Mouse (Mus musculus): ENCODE data around the gene Myof. TPM values are rescaled to one million over a fixed set of nuclear protein-coding genes. Genes with fewer than 3 reads are reported as not detected.
A peak's percentile ranks its signal among the peaks of the same experiment; 100 is the strongest.

The Myof gene
- polyA plus RNA-seq, 1 experiment from 2014 or later = 2.0 TPM

GRCm38 (mm10) chr19:37960791-37961190, 82.6 kb downstream of the Myof start:
- H3K27me3 ChIP-seq (replicated peaks) = no peaks in the 10 kb centered on the region
- H3K4me1 ChIP-seq = no peaks in the 10 kb centered on the region
- no peaks in the 10 kb centered on the region for H3K36me3 ChIP-seq
- 98% methylated on average over 9 of the region's 9 CpGs for whole genome bisulfite sequencing
- no peak overlapping the region for H3K4me3 ChIP-seq (replicated peaks)
- no peaks in the 10 kb centered on the region for H3K9me3 ChIP-seq (replicated peaks)
- no peak overlapping the region for H3K4me2 ChIP-seq
- H3K9ac ChIP-seq (replicated peaks) = no peak overlapping the region
- H3K27ac ChIP-seq (replicated peaks) = no peak overlapping the region
- ATAC-seq (ENCODE audit: low FRiP score) = no peak

GRCm38 (mm10) chr19:37959543-37960215, 83.7 kb downstream of the Myof start:
- 89% methylated on average over 10 of the region's 10 CpGs for WGBS
- no peaks in the 10 kb centered on the region for H3K9me3 ChIP-seq (replicated peaks)
- no peak overlapping the region for H3K4me3 ChIP-seq (replicated peaks)
- H3K27ac ChIP-seq (replicated peaks) = no peak overlapping the region
- no peak for ATAC-seq (ENCODE audit: low FRiP score)
- H3K27me3 ChIP-seq (replicated peaks) = no peaks in the 10 kb centered on the region
- H3K9ac ChIP-seq (replicated peaks) = no peak overlapping the region
- no peak overlapping the region for H3K4me2 ChIP-seq
- no peaks in the 10 kb centered on the region for H3K36me3 ChIP-seq
- no peaks in the 10 kb centered on the region for H3K4me1 ChIP-seq

GRCm38 (mm10) chr19:37959076-37959475, 84.3 kb downstream of the Myof start:
- Histone ChIP-seq H3K4me2 (no peak overlapping the region), H3K9ac (replicated peaks) (no peak overlapping the region), H3K4me1 (no peaks in the 10 kb centered on the region), H3K9me3 (replicated peaks) (no peaks in the 10 kb centered on the region), H3K27ac (replicated peaks) (no peak overlapping the region), H3K36me3 (no peaks in the 10 kb centered on the region), H3K27me3 (replicated peaks) (no peaks in the 10 kb centered on the region), H3K4me3 (replicated peaks) (no peak overlapping the region)
- ATAC-seq (ENCODE audit: low FRiP score) = no peak
- 60% methylated on average over 6 of the region's 6 CpGs for whole genome bisulfite sequencing

- no peaks in the 10 kb centered on the region for H3K4me1 ChIP-seq
- H3K27ac ChIP-seq (replicated peaks) = no peak overlapping the region
- no peaks in the 10 kb centered on the region for H3K36me3 ChIP-seq
- H3K4me2 ChIP-seq = no peak overlapping the region
- ATAC-seq (ENCODE audit: low FRiP score) = no peak
- no peak overlapping the region for H3K4me3 ChIP-seq (replicated peaks)
- no peak overlapping the region for H3K9ac ChIP-seq (replicated peaks)
- no peaks in the 10 kb centered on the region for H3K9me3 ChIP-seq (replicated peaks)
- H3K27me3 ChIP-seq (replicated peaks) = no peaks in the 10 kb centered on the region
- WGBS = 87% methylated on average over 7 of the region's 7 CpGs
Measured at GRCm38 (mm10) chr19:37957256-37957655, 86.1 kb downstream of the Myof start.

- no peak overlapping the region for H3K9ac ChIP-seq (replicated peaks)
- H3K4me1 ChIP-seq = no peaks in the 10 kb centered on the region
- 82% methylated on average over 3 of the region's 3 CpGs for WGBS
- no peaks in the 10 kb centered on the region for H3K27me3 ChIP-seq (replicated peaks)
- H3K36me3 ChIP-seq = no peaks in the 10 kb centered on the region
- no peak overlapping the region for H3K4me2 ChIP-seq
- H3K4me3 ChIP-seq (replicated peaks) = no peak overlapping the region
- no peak for ATAC-seq (ENCODE audit: low FRiP score)
- no peak overlapping the region for H3K27ac ChIP-seq (replicated peaks)
- H3K9me3 ChIP-seq (replicated peaks) = no peaks in the 10 kb centered on the region
Measured at GRCm38 (mm10) chr19:37956006-37956405, 87.4 kb downstream of the Myof start.

- H3K9me3 ChIP-seq (replicated peaks) = no peaks in the 10 kb centered on the region
- peak; percentile 86 for ATAC-seq (ENCODE audit: low FRiP score)
- no peak overlapping the region for H3K27ac ChIP-seq (replicated peaks)
- H3K27me3 ChIP-seq (replicated peaks) = no peaks in the 10 kb centered on the region
- no peak overlapping the region for H3K4me3 ChIP-seq (replicated peaks)
- H3K36me3 ChIP-seq = no peaks in the 10 kb centered on the region
- H3K9ac ChIP-seq (replicated peaks) = no peak overlapping the region
- no peaks in the 10 kb centered on the region for H3K4me1 ChIP-seq
- 40% methylated on average over 7 of the region's 7 CpGs for WGBS
- no peak overlapping the region for H3K4me2 ChIP-seq
Measured at GRCm38 (mm10) chr19:37955425-37956001, 87.9 kb downstream of the Myof start.

GRCm38 (mm10) chr19:37954772-37955171, 88.6 kb downstream of the Myof start:
- H3K9ac ChIP-seq (replicated peaks) = no peak overlapping the region
- no peak for ATAC-seq (ENCODE audit: low FRiP score)
- no peaks in the 10 kb centered on the region for H3K36me3 ChIP-seq
- H3K9me3 ChIP-seq (replicated peaks) = no peaks in the 10 kb centered on the region
- H3K4me3 ChIP-seq (replicated peaks) = no peak overlapping the region
- H3K27me3 ChIP-seq (replicated peaks) = no peaks in the 10 kb centered on the region
- H3K27ac ChIP-seq (replicated peaks) = no peak overlapping the region
- no peak overlapping the region for H3K4me2 ChIP-seq
- H3K4me1 ChIP-seq = no peaks in the 10 kb centered on the region
- 78% methylated on average over 5 of the region's 5 CpGs for WGBS

GRCm38 (mm10) chr19:37954236-37954635, 89.1 kb downstream of the Myof start:
- Histone ChIP-seq H3K36me3 (no peaks in the 10 kb centered on the region), H3K9ac (replicated peaks) (no peak overlapping the region), H3K27me3 (replicated peaks) (no peaks in the 10 kb centered on the region), H3K4me2 (no peak overlapping the region), H3K4me3 (replicated peaks) (no peak overlapping the region), H3K4me1 (no peaks in the 10 kb centered on the region), H3K9me3 (replicated peaks) (no peaks in the 10 kb centered on the region), H3K27ac (replicated peaks) (no peak overlapping the region)
- 86% methylated on average over 8 of the region's 8 CpGs for WGBS
- ATAC-seq (ENCODE audit: low FRiP score) = no peak

GRCm38 (mm10) chr19:37946696-37947095, 96.7 kb downstream of the Myof start:
- H3K4me1 ChIP-seq = no peaks in the 10 kb centered on the region
- no peaks in the 10 kb centered on the region for H3K27me3 ChIP-seq (replicated peaks)
- 20% methylated on average over 4 of the region's 4 CpGs for WGBS
- H3K4me2 ChIP-seq = no peak overlapping the region
- ATAC-seq (ENCODE audit: low FRiP score) = no peak; the same call in none of the 2 replicates
- H3K27ac ChIP-seq (replicated peaks) = no peak overlapping the region
- H3K4me3 ChIP-seq (replicated peaks) = no peak overlapping the region
- H3K36me3 ChIP-seq = no peaks in the 10 kb centered on the region
- no peak overlapping the region for H3K9ac ChIP-seq (replicated peaks)
- no peaks in the 10 kb centered on the region for H3K9me3 ChIP-seq (replicated peaks)

GRCm38 (mm10) chr19:37946053-37946452, 97.3 kb downstream of the Myof start:
- Histone ChIP-seq H3K4me2 (no peak overlapping the region), H3K4me1 (no peaks in the 10 kb centered on the region), H3K36me3 (no peaks in the 10 kb centered on the region), H3K4me3 (replicated peaks) (no peak overlapping the region), H3K27ac (replicated peaks) (no peak overlapping the region), H3K9ac (replicated peaks) (no peak overlapping the region), H3K27me3 (replicated peaks) (no peaks in the 10 kb centered on the region), H3K9me3 (replicated peaks) (no peaks in the 10 kb centered on the region)
- 71% methylated on average over 8 of the region's 8 CpGs for WGBS
- peak; percentile 57 for ATAC-seq (ENCODE audit: low FRiP score)

- no peaks in the 10 kb centered on the region for H3K9me3 ChIP-seq (replicated peaks)
- 86% methylated on average over 10 of the region's 10 CpGs for WGBS
- H3K9ac ChIP-seq (replicated peaks) = no peak overlapping the region
- ATAC-seq (ENCODE audit: low FRiP score) = no peak
- no peaks in the 10 kb centered on the region for H3K27me3 ChIP-seq (replicated peaks)
- no peaks in the 10 kb centered on the region for H3K4me1 ChIP-seq
- H3K4me2 ChIP-seq = no peak overlapping the region
- H3K36me3 ChIP-seq = no peaks in the 10 kb centered on the region
- no peak overlapping the region for H3K27ac ChIP-seq (replicated peaks)
- H3K4me3 ChIP-seq (replicated peaks) = no peak overlapping the region
Measured at GRCm38 (mm10) chr19:37939203-37939602, 104.2 kb downstream of the Myof start.

- Histone ChIP-seq H3K4me1 (no peaks in the 10 kb centered on the region), H3K27me3 (replicated peaks) (no peaks in the 10 kb centered on the region), H3K9me3 (replicated peaks) (no peaks in the 10 kb centered on the region), H3K4me2 (no peak overlapping the region), H3K4me3 (replicated peaks) (no peak overlapping the region), H3K9ac (replicated peaks) (no peak overlapping the region), H3K36me3 (no peaks in the 10 kb centered on the region), H3K27ac (replicated peaks) (no peak overlapping the region)
- no peak for ATAC-seq (ENCODE audit: low FRiP score)
Measured at GRCm38 (mm10) chr19:37937092-37937491, 106.3 kb downstream of the Myof start.
